Mouse (Mus musculus): ENCODE data around the gene Hepacam. TPM values are rescaled to one million over a fixed set of nuclear protein-coding genes. Genes with fewer than 3 reads are reported as not detected.

The Hepacam gene
- 0.09 and 0.10 TPM in 2 replicates for polyA plus RNA-seq (2015; fragmentation: Nextera tagmentation; extraction: Ambion mirVana)

GRCm38 (mm10) chr9:37367301-37368080, at the start of gene Hepacam:
Hepacam (plus strand) TSS chr9:37367351.

GRCm38 (mm10) chr9:37347988-37348642, 19.0 kb upstream of the Hepacam start, which contains the start of gene Ccdc15:
Ccdc15 (minus strand) TSS chr9:37348432.

DNA sequence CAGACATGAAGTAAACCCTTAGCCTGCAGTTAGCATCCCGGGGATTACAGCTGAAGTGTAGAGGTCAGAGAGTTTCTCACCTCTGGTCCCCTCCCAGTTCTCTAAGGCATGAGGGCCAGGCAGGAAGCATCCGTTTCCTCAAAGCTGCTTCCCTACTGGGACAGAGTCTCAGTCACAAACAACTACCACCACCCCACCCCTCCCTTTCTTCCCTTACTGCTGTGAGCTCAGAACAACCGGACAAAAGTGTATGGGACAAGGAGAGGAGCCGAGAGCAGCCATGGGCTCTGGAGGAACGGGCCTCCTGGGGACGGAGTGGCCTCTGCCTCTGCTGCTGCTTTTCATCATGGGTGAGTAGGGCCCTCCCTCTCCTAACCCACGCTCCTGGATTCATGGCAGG, 34.7 kb downstream of the Hepacam start, which contains the start of gene Robo4:
Gene Robo4, plus strand, starts transcription at position 96 of the 400 bp plus-strand sequence.

GRCm38 (mm10) chr9:37432720-37433421, 65.7 kb downstream of the Hepacam start, which contains the start of gene Robo3:
Robo3 (minus strand) TSS chr9:37433246.

Other genes starting within 250 kb of the Hepacam start
- 10.3 and 10.6 TPM in 2 replicates for gene Pknox2, start 219.9 kb upstream of the Hepacam start, polyA plus RNA-seq (2015; fragmentation: Nextera tagmentation; extraction: Ambion mirVana)
- gene Tmem218, start 159.1 kb upstream of the Hepacam start, polyA plus RNA-seq (2015; fragmentation: Nextera tagmentation; extraction: Ambion mirVana), result 4.5 and 5.6 TPM in 2 replicates
- 2.4 and 3.4 TPM in 2 replicates for gene Slc37a2, start 111.6 kb upstream of the Hepacam start, polyA plus RNA-seq (2015; fragmentation: Nextera tagmentation; extraction: Ambion mirVana)
- 2.3 and 2.4 TPM in 2 replicates for gene Ccdc15, start 18.9 kb upstream of the Hepacam start, polyA plus RNA-seq (2015; fragmentation: Nextera tagmentation; extraction: Ambion mirVana)
- 14.9 and 16.8 TPM in 2 replicates for gene Robo4, start 34.5 kb downstream of the Hepacam start, polyA plus RNA-seq (2015; fragmentation: Nextera tagmentation; extraction: Ambion mirVana)
- not detected in 2 replicates for gene Robo3, start 65.9 kb downstream of the Hepacam start, polyA plus RNA-seq (2015; fragmentation: Nextera tagmentation; extraction: Ambion mirVana)
- 6.5 and 7.9 TPM in 2 replicates for gene Msantd2, start 122.0 kb downstream of the Hepacam start, polyA plus RNA-seq (2015; fragmentation: Nextera tagmentation; extraction: Ambion mirVana)
- gene Esam, start 160.7 kb downstream of the Hepacam start, polyA plus RNA-seq (2015; fragmentation: Nextera tagmentation; extraction: Ambion mirVana), result 51.3 and 58.9 TPM in 2 replicates
- gene Vsig2, start 171.9 kb downstream of the Hepacam start, polyA plus RNA-seq (2015; fragmentation: Nextera tagmentation; extraction: Ambion mirVana), result 1.3 and 2.1 TPM in 2 replicates
- gene Nrgn, start 185.6 kb downstream of the Hepacam start, polyA plus RNA-seq (2015; fragmentation: Nextera tagmentation; extraction: Ambion mirVana), result 1.1 and 1.5 TPM in 2 replicates
- gene Siae, start 188.3 kb downstream of the Hepacam start, polyA plus RNA-seq (2015; fragmentation: Nextera tagmentation; extraction: Ambion mirVana), result 4.0 and 5.3 TPM in 2 replicates
- gene Spa17, start 246.4 kb downstream of the Hepacam start, polyA plus RNA-seq (2015; fragmentation: Nextera tagmentation; extraction: Ambion mirVana), result 7.2 and 7.3 TPM in 2 replicates

All from skeletal muscle tissue, postnatal 0 days (tissue).